Mouse (Mus musculus) kidney, adult 8-10 months (tissue): Measurements from ENCODE around the gene Itgal.
A peak's percentile ranks its signal among the peaks of the same experiment; 100 is the strongest.
"Not testable (repeated sequence)": the region's sequence is repeated elsewhere in the genome, so short reads cannot be mapped to it uniquely, and the experiment has no call there.

ENCODE experiments used
- DNase-seq, 2 experiments: peaks; one replicate each; pipeline ENCODE4 v3.0.0; 2022

The Itgal gene

GRCm38 (mm10) chr7:127296098-127296497 lies at the start of gene Itgal:
Gene Itgal (plus strand): TSS chr7:127296260.
- DNase-seq, result no peak

GRCm38 (mm10) chr7:127250511-127250910 lies 45.5 kb upstream of the Itgal start:
- not testable (repeated sequence) for DNase-seq

GRCm38 (mm10) chr7:127252414-127252813 lies 43.6 kb upstream of the Itgal start:
- DNase-seq, result no peak

- DNase-seq, result no peak
Measured at GRCm38 (mm10) chr7:127253341-127253740, 42.7 kb upstream of the Itgal start.

GRCm38 (mm10) chr7:127253821-127254769 lies 42.0 kb upstream of the Itgal start:
- peak; percentile 93 to 94 for DNase-seq

GRCm38 (mm10) chr7:127255008-127255407 lies 41.1 kb upstream of the Itgal start:
- DNase-seq, result no peak

GRCm38 (mm10) chr7:127255965-127256364 lies 40.1 kb upstream of the Itgal start:
- DNase-seq, result no peak

GRCm38 (mm10) chr7:127256518-127256917 lies 39.5 kb upstream of the Itgal start:
- no peak for DNase-seq

- no peak for DNase-seq
Measured at GRCm38 (mm10) chr7:127259186-127259905, 36.7 kb upstream of the Itgal start.

GRCm38 (mm10) chr7:127260309-127261111 lies 35.5 kb upstream of the Itgal start, which contains the start of gene Dctpp1:
Gene Dctpp1 (minus strand): TSS chr7:127260709.
- peak; percentile 99 for DNase-seq

GRCm38 (mm10) chr7:127262218-127262961 lies 33.7 kb upstream of the Itgal start:
- no peak for DNase-seq

- no peak for DNase-seq
Measured at GRCm38 (mm10) chr7:127263526-127263925, 32.5 kb upstream of the Itgal start.

GRCm38 (mm10) chr7:127270256-127270655 lies 25.8 kb upstream of the Itgal start:
- no peak for DNase-seq

GRCm38 (mm10) chr7:127270666-127271065 lies 25.4 kb upstream of the Itgal start:
- no peak for DNase-seq

GRCm38 (mm10) chr7:127271093-127271492 lies 25.0 kb upstream of the Itgal start:
- DNase-seq, result no peak

GRCm38 (mm10) chr7:127272566-127272965 lies 23.5 kb upstream of the Itgal start:
- DNase-seq, result no peak

GRCm38 (mm10) chr7:127273118-127273923 lies 22.7 kb upstream of the Itgal start:
- no peak for DNase-seq

GRCm38 (mm10) chr7:127273925-127274789 lies 21.9 kb upstream of the Itgal start, which contains the start of gene Sephs2:
Gene Sephs2 (minus strand): TSS chr7:127274055.
- DNase-seq, result peak; percentile 97 to 99

- DNase-seq, result peak; percentile 78 to 86
Measured at GRCm38 (mm10) chr7:127276519-127276961, 19.5 kb upstream of the Itgal start.

GRCm38 (mm10) chr7:127278311-127278710 lies 17.7 kb upstream of the Itgal start:
- DNase-seq, result peak; percentile 68 to 78
